Mouse (Mus musculus) layer of hippocampus, postnatal 14 days (tissue): Measurements from ENCODE around the gene Ppp1r36. TPM values are rescaled to one million over a fixed set of nuclear protein-coding genes. Genes with fewer than 3 reads are reported as not detected.
"Not testable (repeated sequence)": the region's sequence is repeated elsewhere in the genome, so short reads cannot be mapped to it uniquely, and the experiment has no call there.

Source experiments
- DNase-seq, 2 experiments: peaks; one replicate each; pipeline ENCODE4 v3.0.0; 2021 to 2022; ENCODE audit warnings: low spot score in 2 of 2, mixed read lengths in 1 of 2
- total RNA-seq, 2 experiments: library from RNA; stranded (reverse); gene quantifications; 2 replicates each; pipeline ENCODE4 v1.2.3; 2021

Gene Ppp1r36
- total RNA-seq, 2 experiments from 2014 or later: 1.1 to 3.0 TPM

GRCm38 (mm10) chr12:76444862-76445261 is 27.5 kb downstream of the Ppp1r36 start:
- DNase-seq: no peak

- no peak for DNase-seq
Measured at GRCm38 (mm10) chr12:76446201-76446600, 28.9 kb downstream of the Ppp1r36 start.

- no peak for DNase-seq
Measured at GRCm38 (mm10) chr12:76448127-76448526, 30.8 kb downstream of the Ppp1r36 start.

- no peak for DNase-seq
Measured at GRCm38 (mm10) chr12:76452203-76452602, 34.9 kb downstream of the Ppp1r36 start.

GRCm38 (mm10) chr12:76458445-76458844 is 41.1 kb downstream of the Ppp1r36 start:
- DNase-seq: not testable (repeated sequence)

- DNase-seq: no peak
Measured at GRCm38 (mm10) chr12:76459032-76459431, 41.7 kb downstream of the Ppp1r36 start.

GRCm38 (mm10) chr12:76463391-76463790 is 46.1 kb downstream of the Ppp1r36 start:
- no peak for DNase-seq

GRCm38 (mm10) chr12:76464651-76465252 is 47.4 kb downstream of the Ppp1r36 start:
- peak; percentile 22 to 40 for DNase-seq

GRCm38 (mm10) chr12:76466651-76467050 is 49.3 kb downstream of the Ppp1r36 start:
- DNase-seq: no peak

- DNase-seq: no peak
Measured at GRCm38 (mm10) chr12:76467256-76467655, 49.9 kb downstream of the Ppp1r36 start.

GRCm38 (mm10) chr12:76472046-76472445 is 54.7 kb downstream of the Ppp1r36 start:
- DNase-seq: peak; percentile 74 to 76

- no peak for DNase-seq
Measured at GRCm38 (mm10) chr12:76473562-76474245, 56.4 kb downstream of the Ppp1r36 start.

GRCm38 (mm10) chr12:76474246-76474583 is 56.9 kb downstream of the Ppp1r36 start:
- no peak for DNase-seq

GRCm38 (mm10) chr12:76474802-76475201 is 57.5 kb downstream of the Ppp1r36 start:
- DNase-seq: no peak

- DNase-seq: no peak
Measured at GRCm38 (mm10) chr12:76476146-76476545, 58.8 kb downstream of the Ppp1r36 start.

GRCm38 (mm10) chr12:76478309-76479023 is 61.1 kb downstream of the Ppp1r36 start:
- DNase-seq: no peak

GRCm38 (mm10) chr12:76479174-76479573 is 61.8 kb downstream of the Ppp1r36 start:
- DNase-seq: no peak

GRCm38 (mm10) chr12:76479836-76480495 is 62.6 kb downstream of the Ppp1r36 start:
- no peak for DNase-seq

GRCm38 (mm10) chr12:76482446-76482845 is 65.1 kb downstream of the Ppp1r36 start:
- DNase-seq: no peak

GRCm38 (mm10) chr12:76482948-76483347 is 65.6 kb downstream of the Ppp1r36 start:
- no peak for DNase-seq

- DNase-seq: no peak
Measured at GRCm38 (mm10) chr12:76484881-76485280, 67.5 kb downstream of the Ppp1r36 start.

- no peak for DNase-seq
Measured at GRCm38 (mm10) chr12:76485381-76485780, 68.0 kb downstream of the Ppp1r36 start.
